Mouse (Mus musculus): ENCODE data around the gene Hsbp1. TPM values are rescaled to one million over a fixed set of nuclear protein-coding genes. Genes with fewer than 3 reads are reported as not detected.
A peak's percentile ranks its signal among the peaks of the same experiment; 100 is the strongest.
"Not testable (repeated sequence)": the region's sequence is repeated elsewhere in the genome, so short reads cannot be mapped to it uniquely, and the experiment has no call there.

The Hsbp1 gene
- polyA plus RNA-seq, 2 experiments, result 214 to 327 TPM

- TF ChIP-seq POLR2A (IDR thresholded peaks at IDR 0.05; ENCODE audit: borderline replicate concordance, extremely low read depth, insufficient read depth, insufficient read length), result no peak
- Histone ChIP-seq H3K9ac (ENCODE audit: low read depth, low read length, severe bottlenecking) (no peak overlapping the region), H3K4me3 (replicated peaks; ENCODE audit: low read length) (no peak overlapping the region), H3K9me3 (ENCODE audit: control insufficient read depth, low read length) (no peaks in the 10 kb centered on the region), H3K27me3 (ENCODE audit: control insufficient read depth, insufficient read depth, low read length) (no peaks in the 10 kb centered on the region), H3K36me3 (ENCODE audit: control insufficient read depth, insufficient read depth, low read length) (no peaks in the 10 kb centered on the region), H3K4me1 (ENCODE audit: control insufficient read depth, insufficient read depth, low read length) (no peaks in the 10 kb centered on the region), H3K27ac (replicated peaks; ENCODE audit: low read depth, low read length) (no peak overlapping the region), H3K4me2 (replicated peaks; ENCODE audit: low read depth, low read length, severe bottlenecking) (no peak overlapping the region)
- 37% methylated on average over 14 of the region's 14 CpGs for WGBS
- ATAC-seq (ENCODE audit: low FRiP score, low read depth), result no peak
- DNase-seq (ENCODE audit: low spot score), result no peak
Observed at GRCm38 (mm10) chr8:119358836-119359235, 14.5 kb downstream of the Hsbp1 start.

- Histone ChIP-seq H3K36me3 (ENCODE audit: control insufficient read depth, insufficient read depth, low read length) (no peaks in the 10 kb centered on the region), H3K27ac (replicated peaks; ENCODE audit: low read depth, low read length) (no peak overlapping the region), H3K27me3 (ENCODE audit: control insufficient read depth, insufficient read depth, low read length) (no peaks in the 10 kb centered on the region), H3K4me1 (ENCODE audit: control insufficient read depth, insufficient read depth, low read length) (no peaks in the 10 kb centered on the region), H3K4me2 (replicated peaks; ENCODE audit: low read depth, low read length, severe bottlenecking) (no peak overlapping the region), H3K9me3 (ENCODE audit: control insufficient read depth, low read length) (no peaks in the 10 kb centered on the region), H3K4me3 (replicated peaks; ENCODE audit: low read length) (no peak overlapping the region), H3K9ac (ENCODE audit: low read depth, low read length, severe bottlenecking) (no peak overlapping the region)
- DNase-seq (ENCODE audit: low spot score) (no peak), ATAC-seq (ENCODE audit: low FRiP score, low read depth) (no peak)
- WGBS, result 77% methylated on average over 7 of the region's 8 CpGs
- no peak for TF ChIP-seq POLR2A (IDR thresholded peaks at IDR 0.05; ENCODE audit: borderline replicate concordance, extremely low read depth, insufficient read depth, insufficient read length)
Observed at GRCm38 (mm10) chr8:119360686-119361295, 16.5 kb downstream of the Hsbp1 start.

- not testable (repeated sequence) for H3K27ac ChIP-seq (replicated peaks; ENCODE audit: low read depth, low read length); H3K27me3 ChIP-seq (ENCODE audit: control insufficient read depth, insufficient read depth, low read length); DNase-seq (ENCODE audit: low spot score); H3K4me3 ChIP-seq (replicated peaks; ENCODE audit: low read length); ATAC-seq (ENCODE audit: low FRiP score, low read depth); H3K36me3 ChIP-seq (ENCODE audit: control insufficient read depth, insufficient read depth, low read length); H3K4me2 ChIP-seq (replicated peaks; ENCODE audit: low read depth, low read length, severe bottlenecking); H3K9me3 ChIP-seq (ENCODE audit: control insufficient read depth, low read length); H3K4me1 ChIP-seq (ENCODE audit: control insufficient read depth, insufficient read depth, low read length); H3K9ac ChIP-seq (ENCODE audit: low read depth, low read length, severe bottlenecking)
- WGBS, result 92% methylated on average over 9 of the region's 9 CpGs
Observed at GRCm38 (mm10) chr8:119374716-119375115, 30.4 kb downstream of the Hsbp1 start.

DNA sequence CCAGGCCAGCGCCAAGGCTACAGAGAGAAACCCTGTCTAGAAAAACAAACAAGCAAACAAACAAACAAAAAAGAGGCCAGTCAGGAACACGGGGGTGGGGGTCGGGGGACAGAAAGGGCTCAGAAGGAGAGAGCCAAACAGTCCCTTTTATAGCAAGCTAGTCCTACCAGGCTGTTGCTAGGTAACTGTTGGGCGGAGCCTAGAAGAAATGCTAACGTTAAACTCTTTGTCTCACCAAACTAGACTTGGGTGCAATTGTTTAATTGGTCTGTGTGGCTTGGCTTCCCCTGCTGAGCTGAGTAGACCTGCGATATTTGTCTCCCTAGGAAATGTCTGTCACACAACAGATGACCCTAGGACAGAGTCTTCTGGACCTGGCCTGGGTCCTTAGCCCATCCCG, 34.2 kb downstream of the Hsbp1 start:
- ATAC-seq (ENCODE audit: low FRiP score, low read depth) (no peak), DNase-seq (ENCODE audit: low spot score) (no peak)
- WGBS, result 74% methylated on average over 7 of the region's 7 CpGs
- Histone ChIP-seq H3K36me3 (ENCODE audit: control insufficient read depth, insufficient read depth, low read length) (no peaks in the 10 kb centered on the region), H3K4me3 (replicated peaks; ENCODE audit: low read length) (no peak overlapping the region), H3K4me2 (replicated peaks; ENCODE audit: low read depth, low read length, severe bottlenecking) (no peak overlapping the region), H3K9ac (ENCODE audit: low read depth, low read length, severe bottlenecking) (no peak overlapping the region), H3K27me3 (ENCODE audit: control insufficient read depth, insufficient read depth, low read length) (no peaks in the 10 kb centered on the region), H3K27ac (replicated peaks; ENCODE audit: low read depth, low read length) (no peak overlapping the region), H3K9me3 (ENCODE audit: control insufficient read depth, low read length) (no peaks in the 10 kb centered on the region), H3K4me1 (ENCODE audit: control insufficient read depth, insufficient read depth, low read length) (no peaks in the 10 kb centered on the region)
- no peak for TF ChIP-seq POLR2A (IDR thresholded peaks at IDR 0.05; ENCODE audit: borderline replicate concordance, extremely low read depth, insufficient read depth, insufficient read length)

DNA sequence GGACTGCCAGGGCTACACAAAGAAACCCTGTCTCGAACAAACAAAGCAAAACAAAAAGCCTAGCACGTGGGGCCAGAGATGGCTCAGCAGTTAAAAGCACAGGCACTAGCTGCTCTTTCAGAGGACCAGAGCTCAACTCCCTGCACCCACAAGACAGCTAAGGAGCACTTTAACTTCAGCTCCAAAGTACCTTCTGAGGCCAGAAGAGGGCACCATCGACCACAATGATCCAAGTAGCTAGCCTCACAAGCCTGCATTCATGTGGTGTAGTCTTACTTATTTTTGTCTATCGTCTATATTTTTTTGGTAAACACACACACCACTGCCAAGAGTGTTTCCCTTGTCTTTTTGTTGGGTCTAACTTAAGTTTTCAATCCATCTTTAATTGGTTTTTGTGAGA, 36.3 kb downstream of the Hsbp1 start:
- H3K27ac ChIP-seq (replicated peaks; ENCODE audit: low read depth, low read length), result no peak overlapping the region
- H3K4me1 ChIP-seq (ENCODE audit: control insufficient read depth, insufficient read depth, low read length), result no peaks in the 10 kb centered on the region
- ATAC-seq (ENCODE audit: low FRiP score, low read depth) (no peak), DNase-seq (ENCODE audit: low spot score) (no peak)
- 39% methylated on average over 4 of the region's 4 CpGs for WGBS
- H3K9ac ChIP-seq (ENCODE audit: low read depth, low read length, severe bottlenecking), result no peak overlapping the region
- no peaks in the 10 kb centered on the region for H3K36me3 ChIP-seq (ENCODE audit: control insufficient read depth, insufficient read depth, low read length)
- no peak overlapping the region for H3K4me3 ChIP-seq (replicated peaks; ENCODE audit: low read length)
- no peak for TF ChIP-seq POLR2A (IDR thresholded peaks at IDR 0.05; ENCODE audit: borderline replicate concordance, extremely low read depth, insufficient read depth, insufficient read length)
- H3K4me2 ChIP-seq (replicated peaks; ENCODE audit: low read depth, low read length, severe bottlenecking), result no peak overlapping the region
- no peaks in the 10 kb centered on the region for H3K9me3 ChIP-seq (ENCODE audit: control insufficient read depth, low read length)
- no peaks in the 10 kb centered on the region for H3K27me3 ChIP-seq (ENCODE audit: control insufficient read depth, insufficient read depth, low read length)

DNA sequence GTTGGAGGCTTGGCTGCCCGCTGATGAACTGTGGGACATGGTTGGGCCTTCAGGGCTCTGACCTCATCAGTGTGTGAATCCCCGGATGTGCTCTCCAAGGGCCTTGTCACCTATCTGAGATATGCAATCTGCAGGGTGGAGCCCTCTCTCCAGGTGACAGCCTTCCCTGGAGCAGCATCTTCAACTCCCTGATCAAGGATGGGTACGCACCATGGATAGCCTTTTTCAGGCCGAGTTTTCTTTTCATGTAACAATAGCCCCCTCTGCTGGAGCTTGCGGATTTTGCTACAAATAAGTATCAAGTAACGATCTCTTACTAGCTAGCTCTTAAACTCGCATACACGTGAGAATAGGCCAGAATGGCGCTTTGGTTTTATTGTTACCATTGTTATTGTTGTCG, 40.2 kb downstream of the Hsbp1 start:
- Histone ChIP-seq H3K4me2 (replicated peaks; ENCODE audit: low read depth, low read length, severe bottlenecking) (no peak overlapping the region), H3K36me3 (ENCODE audit: control insufficient read depth, insufficient read depth, low read length) (no peaks in the 10 kb centered on the region), H3K9ac (ENCODE audit: low read depth, low read length, severe bottlenecking) (no peak overlapping the region), H3K4me3 (replicated peaks; ENCODE audit: low read length) (no peak overlapping the region), H3K9me3 (ENCODE audit: control insufficient read depth, low read length) (no peaks in the 10 kb centered on the region), H3K4me1 (ENCODE audit: control insufficient read depth, insufficient read depth, low read length) (no peaks in the 10 kb centered on the region), H3K27ac (replicated peaks; ENCODE audit: low read depth, low read length) (no peak overlapping the region), H3K27me3 (ENCODE audit: control insufficient read depth, insufficient read depth, low read length) (no peaks in the 10 kb centered on the region)
- ATAC-seq (ENCODE audit: low FRiP score, low read depth) (no peak), DNase-seq (ENCODE audit: low spot score) (peak; percentile 56)
- 15% methylated on average over 10 of the region's 10 CpGs for WGBS
- TF ChIP-seq POLR2A (IDR thresholded peaks at IDR 0.05; ENCODE audit: borderline replicate concordance, extremely low read depth, insufficient read depth, insufficient read length), result no peak
